Mouse (Mus musculus) cerebellum, adult 2 months (tissue): ENCODE measurements around the gene Olfr875.

Experiments
- CTCF ChIP-seq: fragments of 200-500 bp; IDR thresholded peaks from 2 replicates; pipeline ENCODE4 v1.5.1; 2011; ENCODE audit warnings: low read depth, mild to moderate bottlenecking, control low read depth, low read length, moderate library complexity, borderline replicate concordance; ENCODE audit not compliant: insufficient read depth
- POLR2A ChIP-seq: fragments of 200-500 bp; IDR thresholded peaks from 2 replicates; pipeline ENCODE4 v1.6.1; 2011; ENCODE audit warnings: low read length, control low read depth, borderline replicate concordance; ENCODE audit not compliant: insufficient read depth

DNA sequence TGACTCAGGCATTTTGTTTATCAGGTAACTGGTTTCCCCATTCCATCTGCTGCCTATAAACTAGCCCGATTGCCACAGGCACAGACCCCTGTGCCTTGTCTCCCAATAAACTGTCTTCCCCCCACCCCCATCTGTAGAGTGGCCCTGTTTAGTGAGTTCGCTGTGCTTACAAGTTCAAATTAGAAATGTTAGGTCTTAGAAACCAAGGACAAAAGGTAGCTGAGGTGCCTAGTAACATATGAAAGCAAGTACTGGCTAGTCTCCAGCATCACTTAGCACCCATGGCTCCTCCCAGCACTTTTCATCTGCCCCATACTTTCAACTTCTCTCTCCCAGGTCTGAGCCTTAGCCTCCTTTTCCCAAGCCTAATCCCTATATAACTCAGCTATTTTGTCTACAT, 9.9 kb upstream of the Olfr875 start:
- no peak for TF ChIP-seq POLR2A
- no peak for TF ChIP-seq CTCF
